9 mouse cellular contexts compared by ENCODE assay signal in genomic region chr2:27334816-27335215, GRCm38 (mm10).
A peak's percentile ranks its signal among the peaks of the same experiment; 100 is the strongest.
DNase-seq lines count a peak whose midpoint lies in the region; ATAC-seq lines count a peak whose summit lies in the region.
"Had no signal": no experiment of that assay in that cellular context is flagged by ENCODE, and none has a peak within 500 bp of the region (broad histone marks: within the 10 kb centered on the region; RNA-seq: fewer than 3 reads in every experiment).

No protein-coding gene starts in this region.

- peak; percentile 65 to 73 for DNase-seq in heart, postnatal 10 days
- DNase-seq in lung, postnatal 10 days, result peak; percentile 61
- no peak for DNase-seq in lung, postnatal 36 days
- DNase-seq in hindbrain, embryonic 14.5 days (ENCODE audit: low spot score), result peak; percentile 50
- DNase-seq in urinary bladder, postnatal 4 days (ENCODE audit: low spot score in 2 of 2), result no peak

- H3K4me1 ChIP-seq in heart, embryonic 12.5 days (replicated peaks), result peaks cover 60% of the 10 kb centered on the region
- peaks cover 50% of the 10 kb centered on the region for H3K4me1 ChIP-seq in hindbrain, embryonic 14.5 days (replicated peaks; ENCODE audit: control insufficient read depth, insufficient read depth, low read length)
- H3K4me1 ChIP-seq in neural tube, embryonic 14.5 days (ENCODE audit: control insufficient read depth, insufficient read depth, low read length), result peaks cover 23% of the 10 kb centered on the region; the same call in 1 of the 2 replicates

- no peak overlapping the region for H3K4me3 ChIP-seq in heart, embryonic 12.5 days
- H3K4me3 ChIP-seq in hindbrain, embryonic 14.5 days (replicated peaks; ENCODE audit: low read length), result no peak overlapping the region
- no peak overlapping the region for H3K4me3 ChIP-seq in neural tube, embryonic 14.5 days (ENCODE audit: low read depth, low read length)

- H3K4me2 ChIP-seq in heart, embryonic 12.5 days, result no peak overlapping the region
- no peak overlapping the region for H3K4me2 ChIP-seq in hindbrain, embryonic 14.5 days (replicated peaks)
- no peak overlapping the region for H3K4me2 ChIP-seq in neural tube, embryonic 14.5 days (ENCODE audit: low read depth, low read length)

- 68% methylated on average over 4 of the region's 4 CpGs for WGBS in heart, embryonic 12.5 days
- WGBS in hindbrain, embryonic 14.5 days, result 72% methylated on average over 4 of the region's 4 CpGs
- 66% methylated on average over 4 of the region's 4 CpGs for WGBS in neural tube, embryonic 14.5 days

- no peak overlapping the region for H3K27ac ChIP-seq in heart, embryonic 12.5 days (ENCODE audit: poor library complexity, severe bottlenecking)
- H3K27ac ChIP-seq in hindbrain, embryonic 14.5 days, result no peak overlapping the region
- no peak overlapping the region for H3K27ac ChIP-seq in neural tube, embryonic 14.5 days (ENCODE audit: low read depth, low read length)
- H3K27ac ChIP-seq: liver, embryonic 14.5 days had no signal

- H3K27me3 ChIP-seq in heart, embryonic 12.5 days (replicated peaks), result no peaks in the 10 kb centered on the region
- H3K27me3 ChIP-seq in hindbrain, embryonic 14.5 days (ENCODE audit: control insufficient read depth, insufficient read depth, low read length), result no peaks in the 10 kb centered on the region
- no peaks in the 10 kb centered on the region for H3K27me3 ChIP-seq in neural tube, embryonic 14.5 days (ENCODE audit: control insufficient read depth, insufficient read depth, low read length)

- no peaks in the 10 kb centered on the region for H3K9me3 ChIP-seq in heart, embryonic 12.5 days (replicated peaks)
- H3K9me3 ChIP-seq in hindbrain, embryonic 14.5 days (ENCODE audit: control insufficient read depth, low read length), result no peaks in the 10 kb centered on the region
- no peaks in the 10 kb centered on the region for H3K9me3 ChIP-seq in neural tube, embryonic 14.5 days (ENCODE audit: control insufficient read depth, low read length)

- ATAC-seq in heart, embryonic 12.5 days (ENCODE audit: insufficient number of reproducible peaks, low FRiP score), result no peak
- ATAC-seq in hindbrain, embryonic 14.5 days (ENCODE audit: low FRiP score), result peak; percentile 59; the same call in 1 of the 2 replicates
- peak; percentile 48; the same call in 1 of the 2 replicates for ATAC-seq in neural tube, embryonic 14.5 days (ENCODE audit: low read depth)
- ATAC-seq in megakaryocyte, adult 5-6 weeks (ENCODE audit: poor library complexity, severe bottlenecking), result no peak

- intact Hi-C loops in heart, postnatal 10 days (cut with DNase I), result no loop called here

- H3K9ac ChIP-seq in heart, embryonic 12.5 days, result no peak overlapping the region
- no peak overlapping the region for H3K9ac ChIP-seq in hindbrain, embryonic 14.5 days
- H3K9ac ChIP-seq in neural tube, embryonic 14.5 days (replicated peaks; ENCODE audit: low read depth, low read length), result no peak overlapping the region
- H3K9ac ChIP-seq: liver, embryonic 14.5 days had no signal

- H3K36me3 ChIP-seq in heart, embryonic 12.5 days, result no peaks in the 10 kb centered on the region
- H3K36me3 ChIP-seq in hindbrain, embryonic 14.5 days (replicated peaks; ENCODE audit: control insufficient read depth, insufficient read depth), result no peaks in the 10 kb centered on the region
- no peaks in the 10 kb centered on the region for H3K36me3 ChIP-seq in neural tube, embryonic 14.5 days (ENCODE audit: control insufficient read depth, insufficient read depth, low read length)

Comparison
In these comparisons a context has a peak if more than half of its experiments do, and no peak if none do; other contexts are left out.
1. DNase-seq: peak in heart, postnatal 10 days (2 of 2), lung, postnatal 10 days (single experiment) and hindbrain, embryonic 14.5 days (single experiment); none in lung, postnatal 36 days (single experiment) and urinary bladder, postnatal 4 days (0 of 2).
2. ATAC-seq: peak in hindbrain, embryonic 14.5 days (single experiment) and neural tube, embryonic 14.5 days (single experiment); none in heart, embryonic 12.5 days (single experiment) and megakaryocyte, adult 5-6 weeks (single experiment).